Mouse (Mus musculus) c-Kit-positive CD71-negative TER-119-negative erythroid progenitor cells, embryonic 14.5 days (primary cell): Measurements from ENCODE around the gene Rnf6.
"Not testable (repeated sequence)": the region's sequence is repeated elsewhere in the genome, so short reads cannot be mapped to it uniquely, and the experiment has no call there.

Experiments used
- DNase-seq: peaks from one replicate; pipeline ENCODE4 v3.0.0-alpha.2; 2013; ENCODE audit warnings: low read depth

Gene Rnf6

GRCm38 (mm10) chr5:146229869-146230650 lies 8.7 kb upstream of the Rnf6 start:
- no peak for DNase-seq

- DNase-seq, result no peak
Observed at GRCm38 (mm10) chr5:146227496-146227895, 6.1 kb upstream of the Rnf6 start.

- DNase-seq, result no peak
Observed at GRCm38 (mm10) chr5:146223786-146224185, 2.4 kb upstream of the Rnf6 start.

- DNase-seq, result no peak
Observed at GRCm38 (mm10) chr5:146221722-146222121, 367 bp upstream of the Rnf6 start.

DNA sequence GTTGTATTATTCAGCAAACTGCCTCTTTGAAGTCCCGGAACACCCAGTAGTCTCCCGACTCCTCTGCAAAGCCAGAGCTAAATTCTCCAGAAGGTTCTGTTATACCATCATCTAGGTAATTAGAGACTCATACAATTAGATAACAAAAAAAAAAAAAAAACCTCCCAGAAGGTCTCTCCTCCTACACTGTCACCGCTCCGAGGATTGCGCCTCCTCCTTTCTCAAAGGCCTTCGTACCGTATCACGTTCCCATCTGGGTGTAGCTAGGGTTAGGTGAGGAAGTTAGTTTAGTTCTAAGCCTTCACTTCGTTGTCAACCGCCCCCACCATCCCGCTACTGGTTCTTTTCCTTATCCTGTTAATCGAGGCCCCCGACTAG lies 865 bp downstream of the Rnf6 start:
- no peak for DNase-seq

DNA sequence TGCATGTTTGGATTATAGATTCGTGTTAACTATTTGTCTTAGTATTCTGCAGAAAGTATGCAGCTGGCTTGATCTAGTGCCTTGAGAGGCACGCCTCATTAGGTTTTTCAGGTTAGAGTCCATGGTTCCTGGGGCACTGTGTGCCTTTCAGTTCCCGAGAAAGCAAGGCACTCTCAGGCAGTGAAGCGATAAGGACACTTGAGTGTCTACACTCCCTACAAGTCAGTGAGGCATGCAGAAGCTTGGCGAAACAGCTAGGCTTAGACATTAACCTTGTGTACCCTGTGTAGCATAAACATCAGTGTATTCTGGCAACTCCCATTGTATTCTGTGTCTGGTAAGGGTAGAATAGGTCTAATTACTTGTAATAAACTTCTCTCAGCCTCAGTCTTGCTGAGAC lies 15.8 kb downstream of the Rnf6 start:
- DNase-seq, result no peak

DNA sequence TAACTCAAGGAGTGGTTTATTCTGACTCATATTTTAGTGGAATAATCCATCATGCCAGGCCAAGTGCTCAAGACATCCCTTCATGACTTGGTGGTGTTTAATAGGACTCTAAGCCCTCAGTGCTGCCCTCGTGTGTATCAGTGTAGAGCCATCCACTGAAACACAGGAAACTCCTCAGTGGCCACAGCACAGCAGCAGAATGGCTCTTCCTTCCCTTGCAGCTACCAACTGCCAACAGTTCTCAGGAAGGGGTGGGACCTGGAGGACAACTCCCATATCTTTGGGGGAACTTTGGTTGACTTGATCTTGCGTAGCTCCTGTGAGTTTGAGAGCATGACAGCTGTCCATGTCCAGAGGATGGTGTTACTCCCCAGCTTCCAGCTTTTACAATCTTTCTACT lies 17.4 kb downstream of the Rnf6 start:
- DNase-seq, result no peak

GRCm38 (mm10) chr5:146200580-146200979 lies 20.8 kb downstream of the Rnf6 start:
- no peak for DNase-seq

GRCm38 (mm10) chr5:146199540-146199939 lies 21.8 kb downstream of the Rnf6 start:
- DNase-seq, result no peak

GRCm38 (mm10) chr5:146199073-146199472 lies 22.3 kb downstream of the Rnf6 start:
- DNase-seq, result no peak

DNA sequence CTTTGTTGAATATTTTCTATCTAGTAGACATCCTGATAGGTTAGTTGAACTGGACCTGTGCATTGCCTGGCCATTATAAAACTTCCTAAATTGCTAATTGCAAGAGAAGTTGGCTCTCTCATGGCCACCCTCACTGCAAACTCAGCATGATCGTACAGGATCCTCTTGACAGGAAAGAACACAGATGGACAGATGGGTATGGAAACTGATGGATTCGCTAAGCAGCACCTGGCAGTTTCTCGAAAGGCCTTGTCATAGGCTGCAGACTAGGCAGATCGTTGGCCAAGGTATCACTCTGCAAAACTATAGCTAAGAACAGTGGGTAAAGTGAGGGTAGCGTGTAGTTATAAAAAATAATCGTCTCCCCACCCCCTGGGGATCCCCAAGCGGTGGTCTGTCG lies 28.0 kb downstream of the Rnf6 start:
- no peak for DNase-seq

DNA sequence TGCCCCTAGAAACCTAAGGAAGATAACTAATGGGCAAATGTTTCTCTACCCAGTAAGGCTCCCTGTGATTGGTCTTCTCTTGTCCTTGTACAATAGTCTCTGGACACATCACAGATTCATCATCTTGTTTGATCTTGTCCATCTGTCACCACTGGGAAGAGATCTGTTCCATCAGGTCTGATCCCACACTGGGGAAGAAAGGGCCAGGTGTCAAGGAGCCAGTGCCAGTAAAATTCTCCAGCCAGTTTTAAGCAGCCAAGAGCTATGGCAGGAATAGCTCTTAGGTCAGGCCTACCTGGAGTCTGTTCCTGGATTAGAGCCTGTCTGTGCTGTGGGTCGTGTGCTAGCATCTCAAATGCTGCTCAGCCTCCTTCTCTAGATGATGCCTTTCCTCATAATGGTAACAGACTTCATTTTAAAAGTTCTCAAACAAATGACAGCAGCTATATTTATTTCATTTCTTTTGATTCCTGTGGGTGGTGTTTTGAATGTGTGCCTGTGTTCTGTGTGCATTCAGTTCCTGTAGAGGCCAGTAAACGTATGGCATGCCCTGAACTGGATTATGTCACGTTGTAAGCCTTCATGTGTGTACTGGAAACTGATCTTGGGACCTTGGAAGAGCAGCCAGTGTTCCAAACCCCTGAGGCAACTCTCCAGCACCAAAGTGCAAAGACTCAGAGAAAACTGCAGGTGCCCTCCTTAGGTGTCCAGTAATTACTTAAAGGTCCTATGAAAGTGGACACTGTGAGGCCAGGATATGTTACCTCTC lies 30.7 kb downstream of the Rnf6 start:
- no peak for DNase-seq

GRCm38 (mm10) chr5:146190093-146190492 lies 31.3 kb downstream of the Rnf6 start:
- no peak for DNase-seq

DNA sequence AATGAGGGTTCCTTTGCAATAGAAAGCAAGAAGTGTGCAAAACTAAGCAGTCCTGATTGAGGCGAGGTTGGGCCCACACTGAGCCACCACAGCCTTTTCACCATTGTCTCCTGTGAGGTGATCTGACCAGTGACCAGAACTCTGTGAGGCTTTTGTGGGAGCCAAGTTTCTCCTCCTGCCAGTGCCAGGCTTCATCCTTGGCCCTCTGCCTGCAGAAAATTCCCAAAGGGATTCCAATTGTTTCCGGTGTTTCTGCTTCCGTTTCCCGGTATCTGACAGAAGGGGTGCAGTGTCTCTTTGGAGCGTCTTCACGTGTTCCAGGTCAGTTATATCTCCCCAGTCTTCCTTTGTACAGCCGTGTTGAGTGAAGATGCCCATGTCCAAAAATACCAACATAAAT lies 32.6 kb downstream of the Rnf6 start:
- no peak for DNase-seq

- no peak for DNase-seq
Observed at GRCm38 (mm10) chr5:146188144-146188543, 33.2 kb downstream of the Rnf6 start.

DNA sequence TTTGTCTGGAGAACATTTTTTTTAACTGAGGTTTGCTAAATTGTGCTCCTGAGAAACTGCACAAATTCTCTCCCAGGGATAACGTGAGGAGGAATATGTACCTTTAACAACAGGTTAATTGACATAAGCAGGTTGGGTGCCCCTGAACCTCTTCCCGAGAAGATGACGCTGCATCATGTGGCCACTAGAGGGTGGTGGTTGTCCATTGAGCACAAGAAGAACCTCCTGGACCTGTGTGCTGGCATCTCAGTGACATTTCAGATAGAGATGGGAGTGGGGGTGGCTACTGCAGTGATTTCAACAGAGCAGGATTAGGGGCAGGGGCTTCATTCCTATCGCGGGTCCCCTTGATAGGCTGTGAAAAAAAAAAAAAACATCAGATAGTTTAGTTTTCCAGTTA lies 33.9 kb downstream of the Rnf6 start:
- DNase-seq, result not testable (repeated sequence)

- not testable (repeated sequence) for DNase-seq
Observed at GRCm38 (mm10) chr5:146185204-146185603, 36.2 kb downstream of the Rnf6 start, which contains the start of gene 1700001J03Rik. TSS of gene 1700001J03Rik (minus strand) at chr5:146185304.

DNA sequence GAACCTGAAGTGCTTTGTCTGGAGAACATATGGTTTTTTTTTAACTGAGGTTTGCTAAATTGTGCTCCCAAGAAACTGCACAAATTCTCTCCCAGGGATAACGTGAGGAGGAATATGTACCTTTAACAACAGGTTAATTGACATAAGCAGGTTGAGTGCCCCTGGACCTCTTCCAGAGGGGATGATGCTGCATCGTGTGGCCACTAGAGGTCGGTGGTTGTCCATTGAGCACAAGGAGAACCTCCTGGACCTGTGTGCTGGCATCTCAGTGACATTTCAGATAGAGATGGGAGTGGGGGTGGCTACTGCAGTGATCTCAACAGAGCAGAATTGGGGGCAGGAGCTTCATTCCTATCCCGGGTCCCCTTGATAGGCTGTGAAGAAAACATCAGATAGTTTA lies 48.6 kb downstream of the Rnf6 start:
- not testable (repeated sequence) for DNase-seq

- not testable (repeated sequence) for DNase-seq
Observed at GRCm38 (mm10) chr5:146170621-146171020, 50.7 kb downstream of the Rnf6 start, which contains the start of gene Gm6309. TSS of gene Gm6309 (minus strand) at chr5:146170721.

DNA sequence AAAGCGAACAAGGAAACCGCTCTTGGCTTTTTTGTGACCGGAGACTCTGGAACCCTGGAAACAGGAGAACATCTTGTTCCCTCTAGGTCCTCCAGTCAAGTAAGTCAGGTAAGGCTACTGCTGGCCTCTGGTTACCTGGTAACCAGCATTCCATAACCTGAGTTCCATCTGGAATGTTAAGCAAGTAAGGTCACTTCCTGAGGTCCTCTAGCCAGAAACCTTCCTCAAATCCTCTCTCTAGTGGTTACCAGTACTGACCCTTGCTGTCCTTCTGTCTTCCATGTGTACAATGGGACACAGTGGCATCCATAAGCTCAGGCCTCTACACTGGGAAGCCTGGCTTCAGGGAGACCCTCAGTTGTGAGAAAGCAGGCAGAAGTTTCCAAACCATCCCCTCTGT lies 60.9 kb downstream of the Rnf6 start, which contains the start of gene Gm5565:
TSS of gene Gm5565 (minus strand) at position 101 of the 400 bp plus-strand sequence.
- DNase-seq, result not testable (repeated sequence)
